Mouse (Mus musculus): Measurements from ENCODE around the gene Bcat1. TPM values are rescaled to one million over a fixed set of nuclear protein-coding genes. Genes with fewer than 3 reads are reported as not detected.
A peak's percentile ranks its signal among the peaks of the same experiment; 100 is the strongest.

Bcat1 gene
- polyA plus RNA-seq, 1 experiment from 2014 or later: 1.3 TPM

DNA sequence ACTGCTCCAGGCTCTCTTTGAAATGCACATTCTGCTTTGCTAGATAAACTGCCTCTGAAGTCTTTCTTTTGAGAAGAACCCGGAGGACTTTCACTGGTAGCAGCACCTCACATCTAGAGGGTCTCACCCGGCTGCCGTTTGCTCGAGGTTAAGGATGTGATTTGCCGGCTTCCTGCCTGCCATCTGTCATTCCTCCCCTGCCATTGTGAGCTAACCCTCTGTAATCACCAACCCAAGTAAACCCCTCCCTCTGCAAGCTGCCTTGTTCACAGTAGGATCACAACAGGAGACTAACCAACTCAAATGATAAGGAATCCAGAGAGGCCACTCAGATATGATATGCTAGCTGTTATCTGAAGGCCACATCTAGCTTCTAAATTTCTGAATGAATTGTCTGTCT lies 53.6 kb downstream of the Bcat1 start:
- H3K4me1 ChIP-seq (replicated peaks): no peaks in the 10 kb centered on the region
- no peak overlapping the region for H3K27ac ChIP-seq (replicated peaks)
- no peak overlapping the region for H3K4me3 ChIP-seq (replicated peaks)
- H3K4me2 ChIP-seq: no peak overlapping the region
- ATAC-seq (ENCODE audit: insufficient read depth): no peak
- no peaks in the 10 kb centered on the region for H3K36me3 ChIP-seq (replicated peaks)
- H3K9me3 ChIP-seq (replicated peaks): no peaks in the 10 kb centered on the region
- 41% methylated on average over 5 of the region's 5 CpGs for WGBS (ENCODE audit: insufficient replicate concordance)
- H3K27me3 ChIP-seq: no peaks in the 10 kb centered on the region
- no peak overlapping the region for H3K9ac ChIP-seq

DNA sequence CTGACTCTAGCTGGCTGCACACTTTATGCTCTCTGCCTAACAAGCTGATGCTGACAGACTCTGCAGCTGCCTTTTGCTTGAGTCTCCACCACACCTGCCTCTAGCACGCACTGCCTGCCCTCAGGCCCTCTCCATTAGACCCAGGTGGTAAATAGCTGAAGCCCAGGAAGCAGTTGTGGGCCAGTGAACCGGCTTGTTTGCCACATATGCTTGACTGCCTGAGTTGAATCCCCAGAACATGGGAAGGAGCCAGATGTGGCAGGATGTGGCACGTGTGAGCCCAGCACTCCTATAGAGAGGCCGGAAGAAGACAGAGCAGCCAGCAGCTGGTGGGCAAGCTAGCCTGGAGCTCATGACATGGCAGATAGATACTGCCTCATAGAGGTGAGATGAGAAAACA lies 55.4 kb downstream of the Bcat1 start:
- Histone ChIP-seq H3K4me1 (replicated peaks) (0 out of 2 replicates have a peak, but pooled peaks cover 3% of the 10 kb centered on the region), H3K4me3 (replicated peaks) (no peak overlapping the region), H3K9ac (no peak overlapping the region), H3K36me3 (replicated peaks) (no peaks in the 10 kb centered on the region), H3K9me3 (replicated peaks) (no peaks in the 10 kb centered on the region), H3K27ac (replicated peaks) (no peak overlapping the region), H3K4me2 (no peak overlapping the region), H3K27me3 (no peaks in the 10 kb centered on the region)
- ATAC-seq (ENCODE audit: insufficient read depth): no peak
- 62% methylated on average over 4 of the region's 4 CpGs for WGBS (ENCODE audit: insufficient replicate concordance)

DNA sequence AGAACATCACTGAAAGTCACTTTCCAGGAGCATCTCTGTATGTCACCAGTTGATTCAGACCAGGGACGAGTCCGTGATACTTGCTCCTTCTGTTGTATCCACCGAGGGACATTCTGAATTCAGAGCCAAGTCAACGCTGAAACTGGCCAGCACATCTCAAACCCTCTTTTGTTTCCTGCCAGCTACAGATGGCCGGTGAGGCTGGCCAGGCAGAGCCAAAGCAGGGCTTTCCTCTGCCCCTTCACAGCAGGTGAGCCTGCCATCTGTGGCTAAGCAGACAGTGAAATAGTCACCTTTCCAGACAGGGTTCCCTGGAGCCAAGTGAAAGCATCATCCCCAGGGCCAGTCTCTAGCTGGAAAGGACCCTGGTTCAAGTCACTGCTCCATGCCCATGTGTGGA lies 57.7 kb downstream of the Bcat1 start:
- Histone ChIP-seq H3K4me1 (replicated peaks) (0 out of 2 replicates have a peak, but pooled peaks cover 3% of the 10 kb centered on the region), H3K9ac (no peak overlapping the region), H3K36me3 (replicated peaks) (no peaks in the 10 kb centered on the region), H3K4me2 (no peak overlapping the region), H3K9me3 (replicated peaks) (no peaks in the 10 kb centered on the region), H3K27me3 (no peaks in the 10 kb centered on the region), H3K27ac (replicated peaks) (no peak overlapping the region), H3K4me3 (replicated peaks) (no peak overlapping the region)
- WGBS (ENCODE audit: insufficient replicate concordance): 77% methylated on average over 5 of the region's 5 CpGs
- ATAC-seq (ENCODE audit: insufficient read depth): no peak

DNA sequence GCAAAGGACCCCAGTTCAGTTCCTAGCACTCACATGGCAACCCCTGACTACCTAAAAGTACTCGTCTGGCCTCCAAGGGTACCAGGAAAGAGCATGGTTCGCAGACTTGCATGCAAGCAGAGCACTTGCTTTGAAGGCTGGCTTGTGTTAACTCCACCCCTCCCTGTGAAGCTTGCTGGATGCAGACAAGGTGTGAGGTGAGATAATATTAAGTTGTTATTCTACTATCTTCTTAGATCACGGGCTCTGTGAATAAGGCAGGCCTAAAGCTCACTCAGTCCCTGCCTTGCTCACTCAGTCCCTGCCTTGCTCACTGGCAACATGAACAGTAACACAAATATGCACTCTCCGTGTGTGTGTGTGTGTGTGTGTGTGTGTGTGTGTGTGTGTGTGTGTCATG lies 58.5 kb downstream of the Bcat1 start:
- H3K9me3 ChIP-seq (replicated peaks): no peaks in the 10 kb centered on the region
- 36% methylated on average over 4 of the region's 4 CpGs for WGBS (ENCODE audit: insufficient replicate concordance)
- H3K4me2 ChIP-seq: no peak overlapping the region
- no peaks in the 10 kb centered on the region for H3K27me3 ChIP-seq
- H3K36me3 ChIP-seq (replicated peaks): no peaks in the 10 kb centered on the region
- H3K27ac ChIP-seq (replicated peaks): no peak overlapping the region
- no peak overlapping the region for H3K9ac ChIP-seq
- no peak overlapping the region for H3K4me3 ChIP-seq (replicated peaks)
- ATAC-seq (ENCODE audit: insufficient read depth): peak; percentile 71
- H3K4me1 ChIP-seq (replicated peaks): 0 out of 2 replicates have a peak, but pooled peaks cover 3% of the 10 kb centered on the region

DNA sequence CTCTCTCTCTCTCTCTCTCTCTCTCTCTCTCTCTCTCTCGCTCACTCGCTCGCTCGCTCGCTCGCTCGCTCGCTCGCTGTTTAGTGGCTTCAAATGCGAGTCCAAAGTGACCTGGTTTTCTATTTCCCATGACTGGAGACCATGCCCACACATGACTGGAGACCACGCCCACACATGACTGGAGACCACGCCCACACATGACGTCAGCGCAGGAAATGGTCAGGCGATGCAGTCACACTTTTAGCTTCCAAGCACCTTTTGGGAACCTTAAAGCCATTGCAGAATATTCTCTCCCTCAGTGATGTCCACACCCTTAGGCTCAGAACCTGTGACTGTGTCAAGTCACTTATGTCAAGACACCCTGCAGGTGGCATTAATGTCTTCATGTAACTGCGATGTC lies 59.3 kb downstream of the Bcat1 start:
- ATAC-seq (ENCODE audit: insufficient read depth): no peak
- no peak overlapping the region for H3K4me2 ChIP-seq
- WGBS (ENCODE audit: insufficient replicate concordance): 77% methylated on average over 16 of the region's 16 CpGs

DNA sequence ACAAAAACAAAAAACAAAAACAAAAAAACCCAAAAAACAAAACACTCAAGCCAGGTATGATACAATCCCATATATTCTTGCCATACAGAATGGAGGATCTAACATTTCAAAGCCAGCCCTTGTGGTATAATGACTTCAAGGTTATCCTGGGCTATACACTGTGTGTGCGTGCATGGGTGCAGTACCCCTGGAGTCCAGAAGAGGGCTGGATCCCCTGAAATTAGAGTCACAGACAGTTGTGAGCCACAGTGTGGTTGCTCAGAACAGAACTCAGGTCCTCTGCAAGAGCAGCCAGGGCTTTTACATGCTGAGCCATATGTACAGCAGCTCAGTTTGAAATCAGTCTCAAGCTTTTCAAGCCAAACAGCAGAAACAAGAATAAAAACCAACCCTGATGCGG lies 61.0 kb downstream of the Bcat1 start:
- Histone ChIP-seq H3K27ac (replicated peaks) (no peak overlapping the region), H3K27me3 (no peaks in the 10 kb centered on the region), H3K9me3 (replicated peaks) (no peaks in the 10 kb centered on the region), H3K9ac (no peak overlapping the region), H3K4me2 (no peak overlapping the region), H3K4me1 (replicated peaks) (0 out of 2 replicates have a peak, but pooled peaks cover 3% of the 10 kb centered on the region), H3K4me3 (replicated peaks) (no peak overlapping the region), H3K36me3 (replicated peaks) (no peaks in the 10 kb centered on the region)
- 85% methylated on average over 2 of the region's 2 CpGs for WGBS (ENCODE audit: insufficient replicate concordance)
- ATAC-seq (ENCODE audit: insufficient read depth): no peak

More for the DNA sequence above, 59.3 kb downstream of the Bcat1 start:
- no peak overlapping the region for H3K27ac ChIP-seq (replicated peaks)
- no peak overlapping the region for H3K9ac ChIP-seq
- no peaks in the 10 kb centered on the region for H3K27me3 ChIP-seq
- H3K9me3 ChIP-seq (replicated peaks): no peaks in the 10 kb centered on the region
- H3K4me1 ChIP-seq (replicated peaks): 0 out of 2 replicates have a peak, but pooled peaks cover 3% of the 10 kb centered on the region
- H3K36me3 ChIP-seq (replicated peaks): no peaks in the 10 kb centered on the region
- no peak overlapping the region for H3K4me3 ChIP-seq (replicated peaks)

DNA sequence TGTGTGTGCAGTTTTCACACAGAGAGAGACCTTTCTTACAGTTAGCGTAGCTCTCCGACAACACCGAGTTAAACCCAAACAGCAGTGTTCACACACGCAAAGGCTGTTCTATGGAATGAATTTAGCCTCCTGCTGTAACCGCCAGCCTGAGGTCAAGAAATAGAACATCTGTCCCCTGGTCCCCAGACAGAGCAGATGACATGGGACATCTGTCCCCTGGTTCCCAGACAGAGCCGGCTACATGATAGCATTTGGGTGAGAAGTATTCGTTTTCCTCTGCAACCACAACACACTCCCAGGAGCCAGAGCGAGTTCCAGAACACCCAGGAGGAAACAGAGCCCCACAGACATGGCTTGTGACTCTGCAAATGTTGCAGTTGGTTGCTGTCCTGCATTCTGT lies 63.3 kb downstream of the Bcat1 start:
- Histone ChIP-seq H3K9me3 (replicated peaks) (no peaks in the 10 kb centered on the region), H3K4me1 (replicated peaks) (0 out of 2 replicates have a peak, but pooled peaks cover 3% of the 10 kb centered on the region), H3K27ac (replicated peaks) (no peak overlapping the region), H3K9ac (no peak overlapping the region), H3K4me3 (replicated peaks) (no peak overlapping the region), H3K4me2 (no peak overlapping the region), H3K36me3 (replicated peaks) (no peaks in the 10 kb centered on the region), H3K27me3 (no peaks in the 10 kb centered on the region)
- WGBS (ENCODE audit: insufficient replicate concordance): 64% methylated on average over 8 of the region's 8 CpGs
- ATAC-seq (ENCODE audit: insufficient read depth): no peak

DNA sequence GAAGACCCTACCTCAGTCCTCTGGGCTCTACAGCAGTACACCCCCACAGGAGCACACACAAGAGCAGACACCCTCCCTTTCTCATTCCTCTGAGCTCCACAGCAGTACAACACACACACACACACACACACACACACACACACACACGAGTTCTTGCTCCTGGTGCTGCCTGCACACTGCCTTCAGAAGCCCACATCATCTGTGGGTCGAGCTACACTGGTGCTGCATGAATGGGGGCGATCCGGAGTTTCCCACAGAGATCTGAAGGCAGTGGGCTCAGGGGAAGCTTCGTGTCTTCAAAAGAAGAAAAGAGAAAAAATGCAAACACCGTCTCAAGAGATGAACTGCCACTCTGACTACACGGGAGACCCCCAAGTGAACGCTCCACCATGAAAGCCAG lies 64.8 kb downstream of the Bcat1 start:
- Histone ChIP-seq H3K4me1 (replicated peaks) (no peaks in the 10 kb centered on the region), H3K27ac (replicated peaks) (no peak overlapping the region), H3K4me2 (no peak overlapping the region), H3K4me3 (replicated peaks) (no peak overlapping the region), H3K9me3 (replicated peaks) (no peaks in the 10 kb centered on the region), H3K27me3 (no peaks in the 10 kb centered on the region), H3K36me3 (replicated peaks) (no peaks in the 10 kb centered on the region), H3K9ac (no peak overlapping the region)
- WGBS (ENCODE audit: insufficient replicate concordance): 63% methylated on average over 8 of the region's 8 CpGs
- no peak for ATAC-seq (ENCODE audit: insufficient read depth)

DNA sequence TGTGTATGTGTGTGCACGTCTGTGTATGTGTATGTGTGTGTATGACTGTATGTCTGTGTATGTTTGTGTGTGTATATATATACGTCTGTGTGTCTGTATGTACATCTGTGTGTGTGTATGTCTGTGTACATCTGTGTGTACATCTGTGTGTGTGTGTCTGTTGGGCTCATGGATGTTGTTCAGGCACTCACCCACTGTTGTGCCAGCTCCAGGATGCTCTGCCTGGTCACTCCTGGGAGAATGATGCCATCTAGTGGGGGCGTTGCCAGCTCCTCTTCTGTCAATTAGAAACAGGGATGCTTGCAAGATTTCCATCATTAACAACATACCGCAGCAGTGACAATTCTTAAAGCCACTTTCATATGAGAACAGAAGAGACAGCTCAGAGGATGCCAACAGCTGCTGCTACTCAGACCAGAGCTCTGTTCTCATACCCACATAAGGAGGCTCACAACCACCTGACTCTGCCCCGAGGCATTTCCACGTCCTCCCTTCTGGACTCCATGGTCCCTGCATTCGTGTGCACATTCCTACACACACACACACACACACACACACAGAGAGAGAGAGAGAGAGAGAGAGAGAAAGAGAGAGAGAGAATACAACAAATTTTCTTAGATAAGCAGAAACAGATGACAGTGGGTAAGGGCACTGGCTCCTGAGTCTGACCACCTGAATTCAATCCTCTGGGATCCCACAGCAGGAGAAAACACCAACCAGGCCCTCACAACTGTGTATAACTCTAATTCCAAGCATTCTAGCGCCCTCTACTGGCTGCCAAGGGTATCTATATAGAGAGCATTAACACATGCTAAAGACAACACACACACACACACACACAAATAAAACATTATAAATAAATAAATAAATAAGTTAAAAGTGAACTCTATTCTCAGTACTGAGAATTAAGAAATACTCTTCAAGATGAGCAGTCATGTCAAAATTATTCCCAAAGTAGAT lies 65.8 kb downstream of the Bcat1 start:
- H3K4me3 ChIP-seq (replicated peaks): no peak overlapping the region
- H3K9ac ChIP-seq: no peak overlapping the region
- no peaks in the 10 kb centered on the region for H3K4me1 ChIP-seq (replicated peaks)
- no peaks in the 10 kb centered on the region for H3K27me3 ChIP-seq
- H3K36me3 ChIP-seq (replicated peaks): no peaks in the 10 kb centered on the region
- no peaks in the 10 kb centered on the region for H3K9me3 ChIP-seq (replicated peaks)
- no peak; the same call in 1 of the 2 replicates for ATAC-seq (ENCODE audit: insufficient read depth)
- WGBS (ENCODE audit: insufficient replicate concordance): 47% methylated on average over 8 of the region's 8 CpGs
- no peak overlapping the region for H3K4me2 ChIP-seq
- no peak overlapping the region for H3K27ac ChIP-seq (replicated peaks)

DNA sequence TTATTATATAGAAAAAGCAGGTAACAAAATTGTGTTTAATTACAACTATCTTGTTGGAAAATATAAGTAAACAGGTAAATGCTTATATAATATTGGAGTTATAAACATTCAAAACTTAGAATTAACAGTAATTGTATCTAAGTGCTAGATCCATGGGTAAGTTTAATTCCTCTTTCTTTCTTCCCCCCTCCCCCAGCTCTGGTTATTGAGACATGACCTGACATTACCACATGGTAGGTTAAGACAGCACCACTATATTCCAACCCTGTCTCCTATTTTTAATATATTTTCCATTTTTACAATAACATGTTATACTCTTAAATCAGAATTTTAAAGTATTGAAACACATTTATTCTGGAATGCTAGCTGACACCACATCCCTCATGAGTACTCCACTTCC lies 72.5 kb downstream of the Bcat1 start:
- H3K9me3 ChIP-seq (replicated peaks): no peaks in the 10 kb centered on the region

DNA sequence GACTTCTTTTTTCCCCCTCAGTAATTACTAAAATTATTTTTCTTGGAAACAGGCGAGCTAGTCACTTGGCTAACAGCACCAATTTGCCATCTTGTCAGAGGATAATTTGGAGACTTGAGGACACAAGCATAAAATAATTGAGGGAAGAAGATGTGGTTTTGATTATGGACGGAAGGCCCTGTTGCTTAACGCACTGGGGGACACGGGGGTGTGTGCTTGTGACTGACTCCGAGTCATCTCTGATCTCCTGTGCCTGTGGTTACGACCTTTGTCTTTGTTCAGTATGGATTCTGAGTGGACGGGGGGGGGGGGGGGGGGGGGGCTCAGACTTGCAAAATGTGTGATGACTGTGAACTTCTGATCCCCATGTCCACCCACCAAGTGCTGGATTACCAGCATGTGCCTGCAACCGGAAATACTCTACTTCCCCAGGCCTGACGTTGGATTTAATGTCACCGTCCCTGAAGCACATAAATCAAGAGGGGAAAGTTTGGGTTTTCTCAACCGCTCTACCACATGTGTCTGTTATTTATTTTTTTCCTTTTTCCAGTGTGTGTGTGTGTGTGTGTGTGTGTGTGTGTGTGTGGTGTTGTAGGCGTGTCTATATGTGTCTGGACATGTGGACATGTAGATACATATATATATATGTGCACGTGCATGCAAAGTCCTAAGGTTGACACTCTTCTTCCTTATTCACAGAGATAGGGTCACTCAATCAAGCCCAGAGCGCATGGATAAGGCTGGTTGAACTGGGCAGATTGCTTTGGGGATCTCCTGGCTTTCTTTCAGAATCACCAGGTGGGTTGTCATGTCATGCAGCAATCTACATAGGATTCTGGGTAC lies 73.7 kb downstream of the Bcat1 start:
- WGBS (ENCODE audit: insufficient replicate concordance): 32% methylated on average over 13 of the region's 14 CpGs
- no peak for ATAC-seq (ENCODE audit: insufficient read depth)
- Histone ChIP-seq H3K4me3 (replicated peaks) (no peak overlapping the region), H3K27ac (replicated peaks) (no peak overlapping the region), H3K9me3 (replicated peaks) (no peaks in the 10 kb centered on the region), H3K27me3 (no peaks in the 10 kb centered on the region), H3K4me1 (replicated peaks) (0 out of 2 replicates have a peak, but pooled peaks cover 2% of the 10 kb centered on the region), H3K36me3 (replicated peaks) (no peaks in the 10 kb centered on the region), H3K4me2 (no peak overlapping the region), H3K9ac (no peak overlapping the region)

More for the DNA sequence above, 72.5 kb downstream of the Bcat1 start:
- H3K4me2 ChIP-seq: no peak overlapping the region
- H3K27ac ChIP-seq (replicated peaks): no peak overlapping the region
- no peak overlapping the region for H3K4me3 ChIP-seq (replicated peaks)
- no peaks in the 10 kb centered on the region for H3K36me3 ChIP-seq (replicated peaks)
- H3K4me1 ChIP-seq (replicated peaks): 0 out of 2 replicates have a peak, but pooled peaks cover 2% of the 10 kb centered on the region
- no peak for ATAC-seq (ENCODE audit: insufficient read depth)
- no peak overlapping the region for H3K9ac ChIP-seq
- no peaks in the 10 kb centered on the region for H3K27me3 ChIP-seq

All from liver, embryonic 15.5 days (tissue).